Mouse (Mus musculus) macrophage (primary cell): ENCODE results near the gene Smap1. TPM values are rescaled to one million over a fixed set of nuclear protein-coding genes. Genes with fewer than 3 reads are reported as not detected.

Source experiments
- H3K27ac ChIP-seq: fragments of 350-480 bp; formaldehyde crosslinking; 2 replicates; pipeline ENCODE4 v1.9.0; 2021
- H3K36me3 ChIP-seq: fragments of 350-480 bp; formaldehyde crosslinking; 2 replicates; pipeline ENCODE4 v1.9.0; 2021; ENCODE audit errors: inconsistent target
- H3K4me3 ChIP-seq: fragments of 350-480 bp; formaldehyde crosslinking; 2 replicates; pipeline ENCODE4 v1.9.0; 2021; ENCODE audit errors: inconsistent target
- H3K79me2 ChIP-seq: fragments of 350-480 bp; formaldehyde crosslinking; 2 replicates; pipeline ENCODE4 v1.9.0; 2021; ENCODE audit errors: inconsistent target
- WGBS: methylation state at CpG from one replicate; pipeline ENCODE4 v1.1.7; 2026; ENCODE audit warnings: inconsistent platforms; ENCODE audit not compliant: missing documents; 5-methylcytosine and 5-hydroxymethylcytosine counted together
- polyA plus RNA-seq: library from polyadenylated mRNA; stranded (reverse); fragments of 250-400 nt; gene quantifications from 3 replicates; pipeline ENCODE4 v1.2.4, GENCODE M21; 2018; ENCODE audit warnings: inconsistent platforms

Smap1 gene
- polyA plus RNA-seq, 1 experiment from 2014 or later, result 68.1 TPM

DNA sequence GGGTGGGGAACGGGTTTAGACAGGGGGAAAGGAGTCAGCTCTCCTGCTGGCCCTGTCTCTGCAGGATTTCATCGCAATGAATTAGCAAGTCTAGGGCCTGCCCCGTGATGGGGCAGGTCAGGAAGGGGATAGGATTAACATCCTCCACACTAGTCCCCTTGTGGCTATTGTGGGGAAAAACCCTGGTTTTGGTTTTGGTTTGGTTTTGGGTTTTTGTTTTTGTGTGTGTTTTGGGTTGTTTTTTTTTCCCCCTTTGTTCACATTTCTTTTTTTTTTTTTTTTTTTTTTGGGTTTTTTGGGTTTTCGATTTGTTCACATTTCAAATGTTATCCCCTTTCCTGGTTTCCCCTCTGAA lies 13.3 kb upstream of the Smap1 start:
- Histone ChIP-seq H3K36me3 (no peaks in the 10 kb centered on the region), H3K27ac (no peak overlapping the region), H3K79me2 (no peaks in the 10 kb centered on the region), H3K4me3 (no peak overlapping the region)
- 33% methylated on average over 3 of the region's 4 CpGs for WGBS

DNA sequence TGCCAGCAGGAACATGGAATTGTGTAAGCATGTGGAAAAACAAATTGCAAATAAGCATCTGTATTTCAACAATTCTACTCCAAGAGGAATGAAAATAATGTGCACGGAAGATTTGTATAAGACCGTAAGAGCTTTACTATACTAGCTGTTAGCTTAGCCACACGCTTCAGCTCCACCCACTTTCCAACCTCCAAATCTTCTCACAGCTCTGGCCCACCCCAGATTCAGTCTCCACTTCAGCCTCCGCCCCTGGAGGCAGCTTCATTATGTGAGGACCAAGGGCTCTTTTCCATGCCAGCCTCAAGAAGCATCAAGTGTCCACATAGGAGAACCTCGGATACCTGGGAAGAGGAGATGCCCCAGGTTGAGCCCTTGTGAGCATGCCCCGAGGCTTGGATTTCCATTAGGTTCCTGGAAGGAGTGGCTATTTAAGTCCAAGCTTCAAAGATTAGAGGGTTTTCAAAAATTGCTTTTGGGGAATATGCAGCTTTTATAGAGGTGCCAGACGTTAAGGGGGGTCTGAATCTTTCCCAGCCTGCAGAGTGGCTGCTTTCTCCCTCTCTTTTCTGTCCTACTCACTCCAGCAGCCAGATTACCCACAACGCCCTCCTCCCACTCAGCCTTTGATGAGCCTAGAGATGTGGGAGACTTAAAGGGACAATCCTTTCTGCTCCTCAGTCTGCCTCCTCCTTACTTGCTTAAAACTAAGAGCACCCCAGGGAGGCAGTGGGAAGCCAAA lies 12.7 kb upstream of the Smap1 start:
- Histone ChIP-seq H3K27ac (no peak overlapping the region), H3K79me2 (no peaks in the 10 kb centered on the region), H3K36me3 (no peaks in the 10 kb centered on the region), H3K4me3 (no peak overlapping the region)
- WGBS, result 78% methylated on average over 8 of the region's 8 CpGs

DNA sequence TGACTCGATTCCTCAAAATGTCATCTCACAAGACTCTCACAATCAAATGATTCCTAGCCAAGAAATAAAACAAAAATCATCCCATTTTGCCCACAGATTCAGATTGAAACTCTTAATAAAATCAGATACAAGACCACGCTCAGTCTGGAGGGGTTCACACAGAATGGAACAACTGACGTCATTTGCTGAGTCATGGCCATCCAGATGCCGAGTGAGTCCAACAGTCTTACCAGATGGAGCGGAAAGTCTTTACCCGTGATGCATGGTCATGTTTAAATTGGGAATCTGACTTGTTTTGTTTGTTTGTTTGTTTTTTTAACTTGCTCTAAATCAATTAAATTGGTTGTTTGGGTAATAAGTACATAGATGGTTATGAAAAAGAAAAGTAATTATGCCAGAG lies 7.3 kb upstream of the Smap1 start:
- H3K27ac ChIP-seq, result no peak overlapping the region
- no peak overlapping the region for H3K4me3 ChIP-seq
- no peaks in the 10 kb centered on the region for H3K79me2 ChIP-seq
- WGBS, result 92% methylated on average over 6 of the region's 6 CpGs
- no peaks in the 10 kb centered on the region for H3K36me3 ChIP-seq

DNA sequence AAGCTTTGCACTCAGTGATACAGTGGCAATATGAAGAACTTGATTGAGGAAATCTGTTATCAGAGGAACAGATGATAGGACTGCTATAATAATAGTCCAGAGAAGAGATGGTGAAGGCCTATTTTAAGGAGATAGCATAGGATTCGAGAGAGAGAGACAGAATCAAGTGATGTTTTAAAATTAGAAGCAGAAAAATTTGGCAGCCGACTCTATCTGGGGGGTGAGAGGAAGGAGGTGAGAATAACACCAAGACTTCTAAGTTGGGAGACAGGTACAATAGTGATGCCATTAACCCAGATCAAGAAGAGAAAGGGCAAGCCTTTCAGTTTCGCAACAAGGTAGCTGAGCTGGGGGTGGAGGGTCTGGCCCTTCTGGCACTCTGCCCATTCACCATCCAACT lies 6.3 kb upstream of the Smap1 start:
- 73% methylated on average over 3 of the region's 3 CpGs for WGBS
- Histone ChIP-seq H3K27ac (no peak overlapping the region), H3K79me2 (no peaks in the 10 kb centered on the region), H3K36me3 (no peaks in the 10 kb centered on the region), H3K4me3 (no peak overlapping the region)

DNA sequence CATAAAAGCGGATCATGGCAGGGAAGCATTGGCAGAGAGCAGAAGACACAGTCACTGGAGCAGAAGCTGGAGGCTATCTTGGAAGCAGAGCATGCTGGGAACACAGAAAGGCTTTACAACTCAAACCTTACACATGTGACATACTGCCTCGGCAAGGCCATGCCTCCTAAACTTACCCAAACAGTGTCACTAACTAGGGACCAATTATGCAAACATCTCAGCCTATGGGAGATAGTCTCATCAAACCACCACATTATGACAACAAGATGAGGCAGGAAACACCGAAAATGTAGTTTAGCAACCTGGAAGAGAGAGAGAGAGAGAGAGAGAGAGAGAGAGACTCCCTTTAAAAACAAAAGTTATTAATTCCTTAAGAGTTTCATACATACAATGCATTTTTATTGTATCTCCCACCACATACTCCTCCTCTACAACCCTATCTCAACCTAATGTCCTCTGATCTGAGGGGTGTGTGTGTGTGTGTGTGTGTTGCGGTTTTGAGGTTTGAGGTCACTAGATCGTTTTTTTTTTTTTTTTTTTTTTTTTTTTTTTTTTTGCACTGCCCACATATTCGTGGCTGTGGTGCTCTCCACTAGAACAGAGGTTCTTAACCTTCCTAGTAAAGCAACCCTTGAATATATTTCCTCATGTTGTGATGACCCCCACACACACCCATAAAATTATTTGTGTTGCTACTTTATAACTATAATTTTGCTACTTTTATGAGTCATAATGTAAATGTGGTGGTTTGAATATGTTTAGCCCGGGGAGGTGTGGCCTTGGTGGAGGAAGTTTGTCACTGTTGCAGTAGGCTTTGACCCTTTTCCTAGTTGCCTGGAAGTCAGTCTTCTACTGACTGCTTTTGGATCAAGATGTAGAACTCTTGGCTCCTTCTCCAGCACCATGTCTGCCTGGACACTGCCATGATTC lies 1.9 kb upstream of the Smap1 start:
- no peaks in the 10 kb centered on the region for H3K36me3 ChIP-seq
- H3K27ac ChIP-seq, result no peak overlapping the region
- H3K79me2 ChIP-seq, result peaks cover 26% of the 10 kb centered on the region
- H3K4me3 ChIP-seq, result no peak overlapping the region
- WGBS, result 79% methylated on average over 7 of the region's 7 CpGs

DNA sequence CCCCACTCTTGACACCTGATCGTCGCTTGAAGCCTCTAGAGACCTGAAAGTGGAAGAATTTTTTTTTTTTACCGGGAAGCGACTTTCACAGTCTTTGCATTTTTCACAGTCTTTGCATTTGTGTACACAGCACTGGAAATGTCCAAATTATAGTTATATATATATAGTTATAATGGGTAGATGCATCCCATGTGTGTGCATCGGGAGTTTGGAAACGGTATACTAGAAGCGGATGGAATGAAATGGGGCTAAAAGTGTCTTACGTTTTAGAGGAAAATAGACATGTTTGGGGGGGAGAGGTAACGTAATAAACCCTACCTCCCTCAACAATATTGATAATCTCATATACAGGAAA lies 390 bp upstream of the Smap1 start:
- WGBS, result 40% methylated on average over 8 of the region's 9 CpGs
- Histone ChIP-seq H3K79me2 (peaks cover 41% of the 10 kb centered on the region), H3K4me3 (no peak overlapping the region; the same call in 1 of the 2 replicates), H3K36me3 (no peaks in the 10 kb centered on the region), H3K27ac (no peak overlapping the region)

DNA sequence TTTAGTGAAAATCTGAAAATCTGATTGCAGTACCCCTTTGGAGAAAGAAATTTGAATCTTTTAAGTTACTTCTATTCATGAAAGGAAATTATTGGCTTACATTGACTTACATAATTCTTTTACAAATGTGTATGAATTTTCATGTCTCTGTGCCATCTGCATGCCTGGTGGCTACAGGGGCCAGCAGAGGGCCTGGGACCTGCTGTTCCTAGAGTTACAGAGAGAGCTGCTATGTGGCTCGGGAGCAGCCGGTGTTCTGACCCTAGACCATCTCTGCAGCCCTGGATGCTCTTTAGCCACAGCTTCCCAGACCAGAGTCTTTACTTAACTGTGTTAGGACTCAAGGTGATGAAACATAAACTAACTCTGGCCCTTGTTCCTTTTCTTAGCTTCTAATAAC lies 1.8 kb downstream of the Smap1 start:
- Histone ChIP-seq H3K4me3 (no peak overlapping the region), H3K79me2 (peaks cover 63% of the 10 kb centered on the region), H3K36me3 (no peaks in the 10 kb centered on the region), H3K27ac (no peak overlapping the region)
- WGBS, result 45% methylated on average over 2 of the region's 2 CpGs

DNA sequence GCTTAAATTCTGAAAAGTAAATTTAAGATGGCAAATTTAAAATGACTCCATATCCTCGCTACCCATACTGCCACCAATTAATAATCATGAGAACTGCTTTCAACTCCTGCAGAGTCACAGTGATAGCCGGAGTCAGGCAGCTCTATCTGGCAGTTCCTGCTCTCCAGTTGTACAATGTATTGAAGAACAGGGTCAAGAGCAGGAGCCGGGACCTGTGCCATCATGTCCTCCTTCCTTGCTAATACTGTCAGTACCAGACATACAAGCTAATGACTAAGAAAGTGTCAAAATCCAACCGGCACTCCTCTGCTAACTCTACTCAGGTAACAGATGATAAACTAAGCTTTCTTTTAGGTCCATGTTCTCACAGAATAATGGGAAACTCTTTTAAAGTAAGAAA lies 3.0 kb downstream of the Smap1 start:
- H3K4me3 ChIP-seq, result no peak overlapping the region

DNA sequence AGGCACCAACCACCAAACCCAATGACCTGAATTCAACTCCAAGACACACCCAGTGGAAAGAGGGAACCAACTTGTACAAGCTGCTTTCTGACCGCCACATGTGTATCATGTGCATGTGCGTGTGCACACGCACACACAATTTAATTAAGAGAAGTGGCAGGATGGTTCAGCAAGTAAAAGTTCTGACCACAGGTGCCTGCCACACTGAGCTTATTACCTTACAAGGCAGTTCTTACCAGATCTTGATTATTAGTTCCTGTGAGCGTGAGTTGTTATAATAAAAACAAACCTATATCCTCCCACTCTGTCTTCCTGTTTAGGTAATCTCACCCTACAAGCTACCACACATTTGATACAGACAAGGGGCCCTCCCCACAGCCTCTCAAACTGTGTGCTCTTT lies 6.6 kb downstream of the Smap1 start:
- peaks cover 100% of the 10 kb centered on the region for H3K79me2 ChIP-seq
- 79% methylated on average over 3 of the region's 4 CpGs for WGBS
- no peak overlapping the region for H3K27ac ChIP-seq
- H3K4me3 ChIP-seq, result no peak overlapping the region
- no peaks in the 10 kb centered on the region for H3K36me3 ChIP-seq

More for the DNA sequence above, 3.0 kb downstream of the Smap1 start:
- WGBS, result 96% methylated on average over 4 of the region's 4 CpGs
- Histone ChIP-seq H3K36me3 (no peaks in the 10 kb centered on the region), H3K79me2 (peaks cover 75% of the 10 kb centered on the region), H3K27ac (no peak overlapping the region)

DNA sequence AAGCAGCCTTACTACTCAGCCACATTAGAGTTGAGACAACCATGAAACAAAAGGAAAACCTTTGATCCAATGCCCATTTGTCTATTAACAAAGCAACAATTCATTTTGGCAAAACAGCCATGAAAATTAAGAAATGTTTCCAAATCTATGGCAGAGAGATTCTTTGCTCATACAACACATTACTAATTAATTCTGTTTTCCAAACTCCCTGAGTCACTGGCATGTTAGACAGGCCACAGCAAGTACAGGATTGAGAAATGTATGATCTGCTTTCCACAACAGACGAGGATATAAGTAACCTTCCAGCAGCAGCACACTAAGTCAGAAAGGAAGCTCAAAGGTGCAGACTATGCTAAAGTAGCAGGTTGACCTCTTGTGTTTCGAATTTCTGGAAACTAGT lies 9.1 kb downstream of the Smap1 start:
- peaks cover 100% of the 10 kb centered on the region for H3K79me2 ChIP-seq
- H3K36me3 ChIP-seq, result no peaks in the 10 kb centered on the region
- H3K4me3 ChIP-seq, result no peak overlapping the region
- H3K27ac ChIP-seq, result no peak overlapping the region
- WGBS, result 90% methylated on average over 2 of the region's 2 CpGs

DNA sequence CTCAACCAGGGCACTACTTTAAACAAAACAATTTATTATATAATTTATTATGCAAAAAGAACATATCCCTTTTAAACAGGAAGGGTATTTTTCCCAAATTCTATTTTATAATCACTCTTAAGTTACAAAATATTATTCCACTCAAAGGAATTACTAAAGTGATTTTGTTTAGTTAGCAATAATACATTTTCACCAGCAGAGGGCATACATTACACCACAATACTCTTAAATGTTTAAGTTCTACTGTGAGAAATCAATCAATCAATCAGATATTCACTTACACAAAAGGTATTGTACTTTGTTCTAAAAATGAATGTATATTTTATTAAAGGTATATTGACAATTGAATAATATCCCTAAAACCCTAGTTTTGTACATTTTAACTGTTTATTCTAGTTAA lies 16.0 kb downstream of the Smap1 start:
- Histone ChIP-seq H3K36me3 (no peaks in the 10 kb centered on the region), H3K79me2 (peaks cover 90% of the 10 kb centered on the region), H3K4me3 (no peak overlapping the region), H3K27ac (no peak overlapping the region)

DNA sequence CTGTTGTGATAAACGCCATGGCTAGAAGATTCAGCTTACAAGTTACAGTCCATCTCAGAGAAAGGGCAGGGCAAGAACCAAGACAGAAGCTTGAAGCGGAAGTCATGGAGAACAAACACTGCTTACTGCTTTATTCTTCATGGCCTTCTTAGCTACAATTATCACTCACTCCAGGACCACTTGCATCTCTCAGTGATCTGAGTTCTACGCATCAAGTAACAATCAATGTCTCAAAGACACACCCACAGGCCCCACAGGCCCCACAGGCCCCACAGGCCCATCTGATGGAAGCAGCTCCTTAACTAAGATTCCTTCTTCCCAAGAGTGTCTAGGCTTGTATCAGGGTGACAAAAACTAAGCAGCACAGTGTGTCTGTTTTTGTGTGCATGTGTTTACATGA lies 18.8 kb downstream of the Smap1 start:
- WGBS, result 97% methylated on average over 3 of the region's 3 CpGs
- Histone ChIP-seq H3K36me3 (no peaks in the 10 kb centered on the region), H3K79me2 (peaks cover 88% of the 10 kb centered on the region), H3K27ac (no peak overlapping the region), H3K4me3 (no peak overlapping the region)

DNA sequence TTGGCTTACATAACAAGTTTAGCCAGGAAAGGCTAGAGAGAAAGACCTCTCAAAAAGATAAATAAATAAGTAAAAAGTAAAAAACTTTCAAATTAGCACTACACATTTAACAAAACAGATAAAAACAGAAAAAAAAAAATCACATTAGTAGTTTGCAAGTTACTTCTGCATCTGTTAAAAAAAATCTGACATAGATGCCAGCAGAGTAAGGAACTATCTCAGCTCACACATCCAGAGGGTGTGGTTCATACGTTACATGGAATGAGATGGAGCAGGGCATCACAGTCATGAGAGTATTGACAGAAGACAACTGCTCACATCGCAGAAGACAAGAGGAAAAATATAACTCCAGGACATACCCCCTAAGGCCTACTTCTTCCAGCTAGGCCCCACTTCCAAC lies 19.4 kb downstream of the Smap1 start:
- Histone ChIP-seq H3K79me2 (peaks cover 87% of the 10 kb centered on the region), H3K27ac (no peak overlapping the region), H3K4me3 (no peak overlapping the region), H3K36me3 (no peaks in the 10 kb centered on the region)
- 95% methylated on average over 2 of the region's 2 CpGs for WGBS

DNA sequence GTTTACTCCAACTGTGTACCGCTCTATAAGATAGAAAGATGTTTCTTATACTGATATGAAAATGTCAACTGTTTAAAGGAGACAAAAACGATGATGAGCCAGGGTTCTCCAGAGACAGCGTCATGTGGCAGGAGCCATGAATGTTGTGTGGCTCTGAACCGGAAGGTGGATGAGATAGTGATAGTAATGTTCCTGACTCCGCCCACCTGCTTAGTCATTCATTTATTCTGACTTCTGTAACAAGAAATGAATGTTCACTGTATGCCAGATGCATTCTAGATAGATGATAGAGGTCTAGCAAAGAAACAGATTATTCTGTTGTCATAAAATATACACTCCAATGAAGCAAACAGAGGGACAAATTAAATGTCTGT lies 22.5 kb downstream of the Smap1 start:
- no peak overlapping the region for H3K27ac ChIP-seq
- no peak overlapping the region for H3K4me3 ChIP-seq
- no peaks in the 10 kb centered on the region for H3K36me3 ChIP-seq
- 80% methylated on average over 5 of the region's 5 CpGs for WGBS
- H3K79me2 ChIP-seq, result peaks cover 90% of the 10 kb centered on the region

DNA sequence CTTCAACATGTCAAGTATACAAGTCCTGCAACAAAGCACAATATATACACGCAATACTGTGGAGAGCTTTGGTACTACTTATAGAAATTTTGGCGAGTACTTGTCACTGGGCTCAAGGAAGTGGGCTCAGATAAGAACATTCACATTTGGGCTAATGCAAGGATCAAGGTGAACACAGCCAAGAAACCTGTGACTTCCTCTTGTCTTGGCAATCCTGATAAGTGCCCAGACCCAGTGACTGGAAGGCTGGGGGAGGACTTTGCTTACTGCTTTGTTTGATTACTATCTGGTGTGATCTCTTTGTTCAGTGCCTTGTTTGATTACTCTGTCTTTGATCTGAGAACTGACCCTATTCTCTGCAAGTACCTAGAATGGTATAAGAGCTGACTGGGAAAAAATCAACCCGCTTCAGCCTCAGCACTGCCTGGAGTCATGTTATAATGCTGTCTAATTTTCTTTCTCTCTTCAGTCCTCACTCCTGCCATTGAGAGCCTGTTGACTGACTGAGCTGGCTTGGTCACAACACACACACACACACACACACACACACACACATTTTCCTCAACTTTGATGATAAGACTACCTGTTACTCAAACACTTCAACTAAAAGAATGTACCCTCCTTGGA lies 23.0 kb downstream of the Smap1 start:
- no peak overlapping the region for H3K27ac ChIP-seq
- 78% methylated on average over 3 of the region's 3 CpGs for WGBS
- H3K79me2 ChIP-seq, result peaks cover 90% of the 10 kb centered on the region
- no peak overlapping the region for H3K4me3 ChIP-seq
- H3K36me3 ChIP-seq, result no peaks in the 10 kb centered on the region
